Mouse (Mus musculus) forelimb bud, embryonic 11.5 days (tissue): ENCODE results near the gene Khdc1a.

ENCODE experiments used
- DNase-seq: peaks from one replicate; pipeline ENCODE4 v3.0.0-alpha.2; 2012; ENCODE audit warnings: low read depth, low spot score

Gene Khdc1a

DNA sequence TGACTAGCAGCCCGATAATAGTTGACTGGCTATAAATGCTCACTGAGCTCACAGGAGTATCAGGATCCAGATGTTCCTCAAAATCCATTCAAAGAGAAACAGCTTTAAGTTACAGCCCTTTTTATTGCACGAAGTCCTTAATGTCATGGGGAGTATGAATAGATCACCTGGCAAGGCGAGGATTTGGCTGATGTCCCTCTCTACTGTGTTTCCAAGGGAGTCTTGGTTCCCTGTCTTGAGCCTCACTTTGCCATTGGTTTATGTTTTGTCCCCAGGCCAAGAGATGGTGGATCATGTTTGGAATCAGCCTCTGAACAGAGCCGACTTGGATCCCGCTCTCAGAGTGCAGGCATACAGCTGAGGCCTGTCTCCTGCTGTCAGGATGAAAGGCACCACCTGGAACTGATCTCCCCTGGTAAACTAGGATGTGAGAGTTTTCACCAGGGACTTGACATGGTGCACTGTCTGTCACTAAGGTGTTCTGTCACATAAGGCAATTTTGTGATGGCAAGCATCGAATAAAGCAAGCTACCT is 41.8 kb downstream of the Khdc1a start:
- DNase-seq: no peak
